Mouse (Mus musculus): Measurements from ENCODE around the gene Stox2.
"Not testable (repeated sequence)": the region's sequence is repeated elsewhere in the genome, so short reads cannot be mapped to it uniquely, and the experiment has no call there.

The Stox2 gene
- long read RNA-seq, experiment 1, partial matches to known transcripts: 1 of 4 reads
- long read RNA-seq, experiment 1, other reads (novel, unspliced or antisense): 3 of 4 reads
- long read RNA-seq, experiment 2, partial matches to known transcripts: 1 of 3 reads
- long read RNA-seq, experiment 2, other reads (novel, unspliced or antisense): 2 of 3 reads

GRCm38 (mm10) chr8:47446312-47447046, at the start of gene Stox2:
TSS of gene Stox2 (minus strand) at chr8:47446362.
- intact Hi-C loops (cut with DNase I): no loop called here

- intact Hi-C loops (cut with DNase I): no loop called here
Measured at GRCm38 (mm10) chr8:47495428-47495827, 49.3 kb upstream of the Stox2 start.

- intact Hi-C loops (cut with DNase I): no loop called here
Measured at GRCm38 (mm10) chr8:47494602-47495153, 48.5 kb upstream of the Stox2 start.

DNA sequence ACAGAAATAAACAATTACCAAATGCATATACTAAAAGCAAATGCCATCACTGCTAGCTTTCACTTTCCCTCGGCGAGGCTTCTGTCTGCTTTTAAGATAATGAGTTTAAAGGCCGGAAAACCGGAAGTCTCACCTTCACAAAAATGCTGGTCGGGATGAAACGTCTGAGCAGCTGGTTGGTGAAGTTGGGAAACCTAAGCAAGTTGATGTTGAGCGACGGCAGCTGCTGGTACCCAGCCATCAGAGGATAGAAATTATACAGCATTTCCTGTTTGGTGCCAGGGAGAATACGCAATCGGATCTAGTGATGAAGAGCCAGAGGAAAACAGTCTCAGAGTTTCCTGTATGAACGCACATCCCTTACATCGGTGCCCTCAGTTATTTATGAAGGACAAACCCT, 46.9 kb upstream of the Stox2 start:
- intact Hi-C loops (cut with DNase I): no loop called here

- intact Hi-C loops (cut with DNase I): no loop called here
Measured at GRCm38 (mm10) chr8:47487231-47487630, 41.1 kb upstream of the Stox2 start.

DNA sequence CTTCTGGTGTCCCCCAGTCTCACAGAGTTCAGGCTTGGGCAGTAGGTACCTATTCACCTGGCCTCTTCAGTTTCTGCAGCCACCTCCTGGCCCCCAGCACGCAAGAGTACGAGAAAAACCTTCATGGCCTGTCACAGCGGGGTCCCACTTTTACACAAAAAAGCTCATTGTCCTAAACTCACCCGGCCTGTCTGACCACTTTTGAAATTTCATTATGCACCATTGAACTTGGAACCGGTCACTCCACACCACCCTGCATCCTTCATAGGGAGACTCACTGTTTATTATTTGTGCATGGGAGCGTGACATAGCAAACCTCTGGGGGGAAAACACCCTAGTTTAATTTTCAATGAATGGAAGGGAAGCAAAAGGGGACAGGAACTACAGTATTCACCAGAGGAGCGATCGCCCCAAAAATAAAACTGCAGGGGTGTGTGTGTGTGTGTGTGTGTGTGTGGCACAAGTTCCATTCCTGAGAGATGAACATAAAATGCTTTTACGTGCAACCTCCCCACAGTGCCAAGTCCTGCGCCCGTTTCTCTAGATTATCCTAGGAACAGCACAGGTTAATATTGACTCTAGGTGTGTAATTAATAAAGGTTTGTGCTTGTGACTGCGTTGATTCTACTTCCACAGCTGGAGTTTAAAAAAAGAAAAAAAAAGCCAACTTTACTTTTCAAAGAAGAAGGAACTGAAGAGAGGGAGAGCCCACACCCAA, 36.4 kb upstream of the Stox2 start:
- intact Hi-C loops (cut with DNase I): no loop called here

DNA sequence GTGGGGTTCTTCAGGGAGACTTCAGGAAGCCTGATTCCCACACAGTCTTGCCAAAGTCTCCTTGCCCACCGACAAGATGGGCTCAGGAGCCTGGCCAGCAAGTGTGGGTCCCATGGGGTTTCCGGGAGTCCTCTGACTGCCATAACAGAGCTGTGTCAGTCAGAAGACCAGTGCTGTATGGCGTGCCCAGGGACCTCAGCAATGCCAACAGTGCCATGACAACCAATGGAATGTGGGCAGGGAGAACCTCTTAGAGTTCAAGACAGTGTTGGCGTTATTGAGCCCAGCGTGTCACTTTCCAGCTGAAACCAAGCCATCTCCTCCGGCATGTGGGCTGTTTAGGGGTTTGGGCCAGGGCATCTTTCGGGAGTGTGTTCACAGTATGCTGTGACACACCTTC, 33.9 kb upstream of the Stox2 start:
- intact Hi-C loops (cut with DNase I): no loop called here

GRCm38 (mm10) chr8:47461650-47462049, 15.5 kb upstream of the Stox2 start:
- intact Hi-C loops (cut with DNase I): no loop called here

GRCm38 (mm10) chr8:47459216-47459749, 13.1 kb upstream of the Stox2 start:
- intact Hi-C loops (cut with DNase I): no loop called here

DNA sequence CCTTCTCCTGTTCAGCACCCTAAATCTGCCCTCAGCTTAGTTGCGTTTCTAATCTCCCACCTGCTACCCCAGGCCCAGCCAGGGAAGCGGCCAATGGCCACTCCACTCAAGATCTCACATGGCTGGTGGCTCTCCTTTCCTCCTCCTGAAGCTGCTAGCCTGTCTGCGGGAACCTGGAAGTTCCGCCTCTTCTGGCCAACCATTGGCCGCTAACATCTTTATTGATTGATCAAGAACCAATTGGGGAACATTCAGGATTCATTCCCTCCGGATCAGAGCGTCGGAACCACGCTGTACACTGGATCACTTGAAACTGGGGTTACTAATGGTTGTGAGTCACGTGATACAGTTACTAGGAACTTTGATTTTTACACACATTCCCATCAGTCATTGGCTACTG, 12.4 kb upstream of the Stox2 start:
- intact Hi-C loops (cut with DNase I): no loop called here

DNA sequence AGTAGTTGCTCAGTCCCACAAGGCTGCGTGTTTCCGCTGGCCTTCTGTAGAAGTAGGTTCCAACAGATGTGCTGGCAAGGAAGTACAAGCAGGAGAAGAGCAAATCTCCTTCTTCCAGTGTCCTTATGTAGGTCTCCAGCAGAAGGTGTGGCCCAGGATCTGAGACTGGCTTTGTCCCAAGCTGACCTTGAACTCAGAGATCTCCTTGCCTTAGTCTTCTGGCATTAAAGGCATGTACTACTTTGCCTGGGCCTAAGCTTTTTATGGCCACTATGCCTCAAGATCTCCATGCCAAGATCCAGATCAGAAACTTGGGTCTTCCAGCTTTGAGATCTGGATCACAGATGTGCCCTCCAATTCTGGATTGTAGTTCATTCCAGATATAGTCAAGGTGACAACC, 3.0 kb upstream of the Stox2 start:
- intact Hi-C loops (cut with DNase I): not testable (repeated sequence)

GRCm38 (mm10) chr8:47439271-47439670, 6.9 kb downstream of the Stox2 start:
- intact Hi-C loops (cut with DNase I): no loop called here

GRCm38 (mm10) chr8:47437976-47438375, 8.2 kb downstream of the Stox2 start:
- intact Hi-C loops (cut with DNase I): no loop called here

DNA sequence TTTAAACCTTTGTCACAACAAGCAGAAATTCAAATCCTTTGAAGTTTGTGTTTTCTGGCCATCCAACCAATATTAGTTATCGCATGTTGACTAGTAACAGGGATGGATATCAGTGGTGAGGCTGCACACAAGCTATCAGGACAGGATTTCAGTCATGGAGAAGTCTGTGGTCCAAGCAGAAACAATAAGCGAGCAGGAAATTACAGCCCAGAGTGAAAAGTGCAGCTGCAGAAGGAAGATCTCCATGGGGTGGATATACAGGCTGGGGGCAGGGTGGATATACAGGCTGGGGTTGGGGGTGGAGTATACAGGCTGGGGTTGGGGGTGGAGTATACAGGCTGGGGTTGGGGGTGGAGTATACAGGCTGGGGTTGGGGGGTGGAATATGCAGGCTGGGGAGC, 10.3 kb downstream of the Stox2 start:
- intact Hi-C loops (cut with DNase I): no loop called here

DNA sequence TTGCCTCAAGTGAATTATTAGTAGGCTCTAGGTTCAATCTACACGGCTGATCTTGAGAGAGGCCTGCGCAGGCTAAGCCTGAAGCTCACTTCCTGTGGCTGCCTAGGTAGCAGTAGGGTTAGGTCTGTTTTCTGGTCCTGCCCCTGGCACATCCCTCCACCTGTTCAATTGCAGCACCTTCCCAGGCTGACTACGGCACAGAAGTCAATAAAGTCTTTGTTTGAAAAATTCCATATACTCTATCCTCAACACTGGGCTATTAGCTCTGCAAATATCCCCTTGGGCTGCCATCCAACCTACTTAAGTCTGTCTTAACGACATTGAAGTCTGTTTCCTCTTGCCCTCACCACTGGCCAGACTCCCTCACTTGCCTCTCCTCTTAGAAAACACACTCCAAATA, 10.8 kb downstream of the Stox2 start:
- intact Hi-C loops (cut with DNase I): no loop called here

GRCm38 (mm10) chr8:47431263-47431662, 14.9 kb downstream of the Stox2 start:
- intact Hi-C loops (cut with DNase I): no loop called here

- intact Hi-C loops (cut with DNase I): not testable (repeated sequence)
Measured at GRCm38 (mm10) chr8:47414258-47414525, 32.0 kb downstream of the Stox2 start.

DNA sequence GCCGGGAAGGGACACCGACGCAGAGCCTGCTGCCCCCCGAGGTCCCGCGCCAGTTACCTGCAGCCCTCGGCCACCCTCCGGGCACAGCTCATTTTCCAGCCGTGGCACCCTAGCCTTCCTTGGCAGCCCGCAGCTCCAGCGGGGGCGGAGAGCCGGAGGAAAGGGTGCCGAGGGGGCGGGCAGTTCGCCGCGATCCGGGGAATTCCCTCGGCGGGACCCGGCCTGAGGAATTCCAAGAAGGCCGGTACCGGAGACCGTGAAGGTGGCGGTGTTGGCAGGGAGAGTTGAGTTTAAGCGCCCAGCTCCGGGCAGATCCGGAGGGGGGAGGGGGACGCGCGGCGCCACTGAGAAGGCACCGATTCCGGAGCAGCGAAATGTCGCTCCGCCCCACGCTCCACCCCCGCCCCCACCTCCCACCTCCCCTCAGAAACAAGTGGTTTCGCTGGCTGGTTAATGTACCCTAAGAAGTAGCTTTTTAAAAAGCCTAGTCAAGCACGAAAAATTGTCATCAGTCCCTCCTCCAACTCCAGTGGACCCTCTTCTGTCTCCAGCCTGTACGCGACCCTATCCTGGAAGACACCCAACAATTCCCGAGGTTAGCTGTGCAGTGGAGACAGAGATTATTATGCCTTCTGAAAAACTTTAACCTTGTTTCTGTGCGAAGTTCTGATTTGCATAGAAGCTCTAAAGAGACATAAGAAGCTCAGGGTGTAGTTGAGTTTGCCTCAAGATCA, 32.5 kb downstream of the Stox2 start:
- intact Hi-C loops (cut with DNase I): no loop called here

GRCm38 (mm10) chr8:47412696-47413523, 33.3 kb downstream of the Stox2 start:
- intact Hi-C loops (cut with DNase I): no loop called here

- intact Hi-C loops (cut with DNase I): no loop called here
Measured at GRCm38 (mm10) chr8:47411994-47412695, 34.0 kb downstream of the Stox2 start.

Data from adrenal gland (tissue).